Mouse (Mus musculus): ENCODE data around the gene Col25a1.

DNA sequence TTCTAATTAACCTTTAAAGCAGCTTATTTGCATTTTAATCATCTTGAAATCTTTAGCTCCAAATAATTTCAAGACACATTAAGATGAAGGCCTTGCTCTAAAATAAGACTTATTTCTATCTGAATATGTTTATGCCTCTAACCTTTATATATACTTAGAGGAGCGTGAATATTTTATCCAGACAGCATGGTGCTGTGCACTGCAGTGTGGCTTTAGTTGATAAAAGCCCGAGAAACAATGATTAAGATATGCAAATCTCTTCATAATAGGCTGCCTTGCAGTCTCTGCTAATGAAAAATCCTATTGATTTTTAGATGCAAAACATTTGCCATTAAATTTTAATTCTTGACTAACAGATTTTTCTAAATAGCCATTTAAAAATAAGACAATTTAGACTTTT is 156.8 kb downstream of the Col25a1 start:
- TF ChIP-seq CTCF (IDR thresholded peaks at IDR 0.05; ENCODE audit: low read depth) (no peak), EP300 (IDR thresholded peaks at IDR 0.05; ENCODE audit: low read depth) (no peak)

Data from liver, embryonic 14.5 days (tissue).